Mouse (Mus musculus) gastrocnemius, adult 2 months (tissue): ENCODE results near the gene Ankzf1. TPM values are rescaled to one million over a fixed set of nuclear protein-coding genes. Genes with fewer than 3 reads are reported as not detected.

Experiments used
- DNase-seq: peaks from one replicate; pipeline ENCODE4 v3.0.0; 2022
- H3K27ac ChIP-seq: fragments of 200-600 bp; 2 replicates; pipeline ENCODE4 v1.8.1; 2022; ENCODE audit warnings: mild to moderate bottlenecking
- H3K4me3 ChIP-seq: fragments of 200-600 bp; 2 replicates; pipeline ENCODE4 v1.8.1; 2022; ENCODE audit warnings: mild to moderate bottlenecking, moderate library complexity
- CTCF ChIP-seq: fragments of 200-600 bp; IDR thresholded peaks from 2 replicates; pipeline ENCODE4 v1.8.1; 2022; ENCODE audit warnings: antibody characterized with exemption, mild to moderate bottlenecking, moderate library complexity
- intact Hi-C: fragments of 180-260 bp; cut with DNase I; formaldehyde crosslinking; loops from one replicate; pipeline ENCODE4 v1.15.1; 2025
- total RNA-seq, 2 experiments: library from RNA; stranded (reverse); gene quantifications; 2 replicates each; pipeline ENCODE4 v1.2.3; 2021

Ankzf1 gene
- total RNA-seq, 2 experiments from 2014 or later, result 5.5 to 5.9 TPM

DNA sequence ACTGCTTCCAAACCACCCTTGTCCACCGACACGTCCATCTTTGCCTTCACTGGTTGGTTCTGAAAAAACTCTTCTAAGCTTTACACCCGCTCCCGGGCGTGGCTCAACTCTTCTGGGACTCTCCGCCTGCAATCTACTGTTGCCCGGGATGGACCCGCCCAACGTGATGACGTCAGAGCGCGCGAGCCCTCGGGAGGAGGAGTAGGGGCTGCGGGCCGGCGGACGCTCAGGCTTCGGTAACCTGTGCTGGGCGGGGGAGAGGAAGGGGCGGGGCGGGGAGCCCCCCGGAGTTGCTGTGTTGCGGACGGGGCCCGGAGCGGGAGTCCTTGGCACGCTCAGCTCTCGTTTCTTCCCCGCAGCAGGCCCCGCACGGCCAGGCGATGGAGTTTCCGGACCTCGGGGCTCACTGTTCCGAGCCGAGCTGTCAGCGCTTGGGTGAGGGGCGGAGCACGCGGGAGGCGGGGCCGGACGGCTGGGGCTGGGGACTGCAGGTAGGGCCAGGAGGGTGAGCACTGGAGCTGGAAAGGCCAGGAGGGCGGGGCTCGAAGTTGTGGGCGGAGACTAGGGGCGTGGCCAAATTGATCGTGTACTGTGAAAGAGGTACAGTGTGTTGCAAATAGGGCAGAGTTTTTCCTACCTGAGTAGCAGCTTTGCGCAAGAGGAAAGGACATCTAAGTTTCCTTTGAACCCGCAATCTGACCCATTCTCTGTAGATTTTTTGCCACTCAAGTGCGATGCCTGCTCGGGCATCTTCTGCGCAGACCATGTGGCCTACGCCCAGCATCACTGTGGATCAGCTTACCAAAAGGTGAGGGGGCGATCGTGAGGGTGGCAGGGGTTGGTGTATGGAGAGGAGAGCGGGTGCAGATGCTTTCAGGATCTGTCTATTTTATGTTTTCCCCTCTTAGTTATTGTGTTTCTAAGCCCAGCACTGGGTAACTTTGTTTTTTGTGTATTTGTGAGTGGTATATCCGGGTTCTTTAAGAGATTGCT, 23.2 kb upstream of the Ankzf1 start, which contains the start of gene Zfand2b:
TSS of gene Zfand2b (plus strand) at position 175 of the 993 bp plus-strand sequence.
- intact Hi-C loops, result no loop called here
- peak; percentile 98 for DNase-seq
- Histone ChIP-seq H3K27ac (peak within 1 kb of the TSS; percentile 100), H3K4me3 (peak within 1 kb of the TSS; percentile 84)
- TF ChIP-seq CTCF, result no peak

- no peak for TF ChIP-seq CTCF
- peak overlapping the region; percentile 76 for H3K4me3 ChIP-seq
- peak overlapping the region; percentile 88 for H3K27ac ChIP-seq
- intact Hi-C loops, result no loop called here
- DNase-seq, result peak; percentile 79
Measured at GRCm38 (mm10) chr1:75179334-75180104, 12.4 kb upstream of the Ankzf1 start.

- Histone ChIP-seq H3K4me3 (peak within 1 kb of the TSS; percentile 76), H3K27ac (peak within 1 kb of the TSS; percentile 88)
- no peak for TF ChIP-seq CTCF
- peak; percentile 91 for DNase-seq
- intact Hi-C loops, result no loop called here
Measured at GRCm38 (mm10) chr1:75180105-75180590, 11.8 kb upstream of the Ankzf1 start, which contains the start of gene Abcb6. Gene Abcb6, minus strand, starts transcription at chr1:75180392.

GRCm38 (mm10) chr1:75180741-75181140, 11.2 kb upstream of the Ankzf1 start:
- H3K4me3 ChIP-seq, result peak overlapping the region; percentile 76
- intact Hi-C loops, result no loop called here
- DNase-seq, result no peak
- peak overlapping the region; percentile 88 for H3K27ac ChIP-seq
- TF ChIP-seq CTCF, result no peak

DNA sequence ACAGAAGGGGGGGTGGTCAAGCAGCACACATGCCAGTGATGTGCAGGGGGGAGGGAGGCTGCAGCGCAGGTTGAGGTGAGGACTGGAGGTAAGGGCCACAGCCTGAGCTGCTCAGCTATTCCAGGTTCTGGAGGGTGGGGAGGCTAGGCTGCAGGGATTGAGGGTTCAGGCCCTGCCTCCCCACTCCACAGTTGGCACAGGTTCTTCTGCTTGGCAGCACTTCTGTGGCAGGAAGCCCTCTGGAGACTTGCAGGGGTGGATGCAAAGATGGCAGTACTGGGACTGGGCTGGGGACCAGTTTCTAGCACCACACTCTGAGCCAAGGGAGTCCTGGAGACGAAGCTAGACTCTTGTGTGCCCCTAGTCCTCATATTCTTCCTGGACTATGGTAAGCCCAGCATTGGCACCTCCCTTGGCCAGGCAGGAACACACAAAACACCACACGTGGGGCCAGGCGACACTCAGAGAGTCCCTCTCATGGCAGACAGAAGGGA, 10.5 kb upstream of the Ankzf1 start:
- DNase-seq, result no peak
- H3K27ac ChIP-seq, result no peak overlapping the region
- intact Hi-C loops, result no loop called here
- H3K4me3 ChIP-seq, result no peak overlapping the region
- no peak for TF ChIP-seq CTCF

- no peak overlapping the region for H3K27ac ChIP-seq
- TF ChIP-seq CTCF, result peak; percentile 29; the same call in 1 of the 2 replicates
- H3K4me3 ChIP-seq, result no peak overlapping the region
- intact Hi-C loops, result no loop called here
- DNase-seq, result no peak
Measured at GRCm38 (mm10) chr1:75182160-75182559, 9.8 kb upstream of the Ankzf1 start.

DNA sequence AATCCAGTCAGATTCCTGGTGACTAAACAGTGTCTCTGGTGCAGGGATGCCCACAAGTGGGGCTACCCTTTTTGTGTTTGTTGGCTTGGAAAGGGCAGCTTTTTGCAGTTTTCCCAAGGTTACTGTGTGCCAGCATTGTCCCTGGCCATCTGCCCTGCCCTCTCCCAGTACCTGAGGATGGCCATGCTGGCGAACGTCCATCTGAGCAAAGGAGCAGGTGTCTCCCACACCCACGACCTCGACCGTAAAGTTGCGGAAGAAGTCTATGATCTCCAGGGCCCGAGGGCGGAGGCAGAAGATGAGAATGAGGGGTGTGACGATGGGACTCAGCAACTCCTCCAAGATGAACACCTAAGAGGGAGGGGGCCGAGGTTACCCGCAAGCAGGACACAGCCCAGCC, 6.5 kb upstream of the Ankzf1 start:
- intact Hi-C loops, result no loop called here
- no peak for DNase-seq
- H3K27ac ChIP-seq, result no peak overlapping the region
- H3K4me3 ChIP-seq, result no peak overlapping the region
- TF ChIP-seq CTCF, result no peak

- DNase-seq, result no peak
- no peak overlapping the region for H3K4me3 ChIP-seq
- H3K27ac ChIP-seq, result no peak overlapping the region
- TF ChIP-seq CTCF, result no peak
- intact Hi-C loops, result no loop called here
Measured at GRCm38 (mm10) chr1:75187126-75187525, 4.8 kb upstream of the Ankzf1 start.

- no peak overlapping the region for H3K27ac ChIP-seq
- no peak for DNase-seq
- H3K4me3 ChIP-seq, result no peak overlapping the region
- intact Hi-C loops, result no loop called here
- no peak for TF ChIP-seq CTCF
Measured at GRCm38 (mm10) chr1:75187914-75188483, 4.0 kb upstream of the Ankzf1 start.

DNA sequence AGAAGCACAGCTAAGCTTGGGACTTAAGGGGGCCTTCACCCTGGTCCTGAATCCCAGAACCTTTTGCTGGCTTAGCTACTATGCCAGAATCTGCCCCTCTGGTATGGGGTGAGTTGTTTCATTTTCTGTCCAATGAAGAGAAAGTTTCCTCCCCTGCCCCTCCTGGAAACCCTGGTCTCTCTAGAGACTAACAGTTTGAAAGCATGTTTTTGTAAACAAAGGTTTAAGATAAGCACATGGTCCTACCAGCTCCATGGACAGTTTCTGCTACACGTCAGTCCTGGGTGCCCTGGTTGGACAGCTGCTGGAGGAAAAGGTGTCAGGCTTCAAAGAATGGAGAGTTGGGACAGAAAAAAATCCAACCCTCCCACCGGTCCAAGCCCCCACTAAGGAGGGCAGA, 1.4 kb upstream of the Ankzf1 start:
- intact Hi-C loops, result no loop called here
- peak overlapping the region; percentile 93 for H3K4me3 ChIP-seq
- no peak for DNase-seq

DNA sequence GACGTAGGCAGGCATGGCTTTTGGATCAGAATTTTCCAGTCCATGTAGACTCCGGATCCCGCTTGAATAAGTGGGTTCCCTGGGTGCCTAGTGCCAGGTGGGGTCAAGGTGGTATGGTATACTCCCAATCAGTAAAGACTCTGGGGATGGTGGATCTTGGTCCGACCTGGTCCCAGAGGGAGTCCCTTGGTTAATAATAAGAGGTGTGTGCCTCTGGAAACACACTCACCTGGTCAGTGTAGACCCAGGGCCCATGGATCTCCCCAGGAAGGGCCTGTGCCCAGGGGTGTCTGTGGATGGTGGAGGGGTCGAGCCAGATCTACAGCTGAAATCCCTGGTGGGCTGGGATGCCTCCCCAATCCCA, 711 bp upstream of the Ankzf1 start:
- intact Hi-C loops, result loop anchor here (1.0 kb wide), 1 partner anchor 60 kb away; no protein-coding TSS in a partner anchor
- Histone ChIP-seq H3K27ac (peak overlapping the region; percentile 97), H3K4me3 (peak overlapping the region; percentile 93)
- no peak for TF ChIP-seq CTCF
- DNase-seq, result no peak

More for the DNA sequence above, 1.4 kb upstream of the Ankzf1 start:
- TF ChIP-seq CTCF, result no peak
- H3K27ac ChIP-seq, result peak overlapping the region; percentile 97

- Histone ChIP-seq H3K4me3 (peak overlapping the region; percentile 93), H3K27ac (peak overlapping the region; percentile 97)
- no peak for TF ChIP-seq CTCF
- DNase-seq, result peak; percentile 53
- intact Hi-C loops, result loop anchor here (2.0 kb wide), 1 partner anchor 18 kb away; the partner anchor contains the start of genes Glb1l and Stk16
Measured at GRCm38 (mm10) chr1:75192452-75192851, 501 bp downstream of the Ankzf1 start.
